Mouse (Mus musculus) NIH3T3 (cell line): Measurements from ENCODE around the gene Zfp296.

ENCODE experiments used
- DNase-seq: peaks from one replicate; pipeline ENCODE4 v3.0.0-alpha.2; 2012; ENCODE audit warnings: low read depth

Gene Zfp296

GRCm38 (mm10) chr7:19577141-19577852 is at the start of gene Zfp296, which contains the start of gene Gemin7:
Gene Zfp296, plus strand, starts transcription at chr7:19577287.
Gene Gemin7, minus strand, starts transcription at chr7:19577595.
- DNase-seq = no peak

GRCm38 (mm10) chr7:19531077-19531476 is 46.0 kb upstream of the Zfp296 start:
- DNase-seq = no peak

- no peak for DNase-seq
These were observed 44.8 kb upstream of the Zfp296 start for GRCm38 (mm10) chr7:19532240-19532639.

- no peak for DNase-seq
These were observed 42.4 kb upstream of the Zfp296 start for GRCm38 (mm10) chr7:19534676-19535075.

GRCm38 (mm10) chr7:19540771-19541566 is 36.1 kb upstream of the Zfp296 start:
- DNase-seq = no peak

GRCm38 (mm10) chr7:19541681-19542154 is 35.4 kb upstream of the Zfp296 start:
- no peak for DNase-seq

DNA sequence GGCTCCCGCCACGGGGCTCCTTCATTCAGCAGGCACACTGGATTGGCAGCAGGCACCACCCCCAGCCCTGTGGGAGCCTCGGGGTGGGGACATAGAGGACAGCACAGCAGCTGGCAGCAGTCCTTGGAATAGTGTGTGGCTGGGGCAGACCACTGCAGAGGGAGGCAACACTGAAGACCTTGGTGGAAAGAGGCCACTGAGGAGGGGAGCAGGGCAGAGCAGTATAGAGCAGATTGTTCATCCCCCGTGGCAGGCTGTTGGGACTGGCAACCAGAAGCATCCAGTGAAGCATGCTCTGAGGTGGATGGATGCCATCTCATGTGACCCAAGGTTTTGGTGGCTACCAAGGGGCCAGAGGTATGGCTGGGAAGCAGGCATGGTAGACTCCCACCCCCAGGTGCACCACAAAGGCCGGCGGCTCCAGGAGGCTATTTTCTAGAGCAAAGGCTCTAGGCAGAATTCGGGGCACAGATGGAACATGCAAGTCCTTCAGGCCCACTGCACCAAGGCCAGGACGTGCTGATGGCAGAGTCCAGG is 34.9 kb upstream of the Zfp296 start:
- DNase-seq = no peak

- no peak for DNase-seq
These were observed 33.5 kb upstream of the Zfp296 start for GRCm38 (mm10) chr7:19543584-19543983.

DNA sequence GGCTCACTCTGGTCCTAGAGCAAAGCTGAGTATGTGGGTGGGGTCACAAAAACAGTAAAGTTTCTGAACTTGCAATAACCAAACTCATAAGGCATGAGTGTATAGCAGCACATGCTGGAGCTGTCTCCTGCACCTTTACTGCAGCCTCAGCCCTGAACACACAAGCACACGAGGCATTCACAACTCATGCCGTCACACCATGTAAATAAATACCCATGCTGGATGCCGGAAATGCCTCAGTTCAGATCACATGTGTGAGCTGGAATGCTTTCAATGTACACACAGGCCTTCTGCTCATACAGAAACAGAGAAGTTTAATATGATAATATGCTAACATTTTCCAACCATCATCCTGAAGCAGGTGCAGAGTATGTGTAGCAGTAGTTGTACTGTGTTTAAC is 31.1 kb upstream of the Zfp296 start:
- peak; percentile 55 for DNase-seq

DNA sequence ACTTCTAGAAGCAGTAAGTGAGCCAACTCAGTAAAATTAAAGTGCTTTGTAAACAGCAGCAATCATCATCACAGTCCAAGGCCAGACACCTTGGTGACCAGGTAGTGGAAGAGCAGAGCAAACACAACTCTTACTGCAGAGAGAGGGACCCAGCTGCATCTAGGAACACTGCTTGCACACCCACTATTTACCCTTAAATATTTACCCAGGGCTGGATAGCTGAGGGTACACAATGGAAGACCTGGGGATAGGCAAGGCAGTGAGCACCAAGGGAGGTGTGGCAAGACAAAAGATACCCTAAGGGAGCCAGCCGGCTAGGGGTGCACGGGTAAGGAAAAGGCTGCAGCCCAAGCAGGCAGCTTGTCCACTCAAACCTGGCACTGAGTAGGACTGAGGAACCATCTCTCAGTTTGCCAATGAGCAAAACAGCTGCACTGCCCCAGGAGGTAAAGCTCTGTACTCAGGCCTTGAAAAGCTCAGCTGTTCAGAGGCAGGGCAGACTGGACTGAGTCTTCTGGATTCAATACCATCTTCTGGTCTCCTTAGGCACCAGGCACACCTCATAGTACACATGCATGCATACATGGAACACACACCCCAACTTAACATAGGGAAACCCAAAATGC is 29.6 kb upstream of the Zfp296 start:
- DNase-seq = no peak

GRCm38 (mm10) chr7:19549394-19549793 is 27.7 kb upstream of the Zfp296 start:
- DNase-seq = no peak

DNA sequence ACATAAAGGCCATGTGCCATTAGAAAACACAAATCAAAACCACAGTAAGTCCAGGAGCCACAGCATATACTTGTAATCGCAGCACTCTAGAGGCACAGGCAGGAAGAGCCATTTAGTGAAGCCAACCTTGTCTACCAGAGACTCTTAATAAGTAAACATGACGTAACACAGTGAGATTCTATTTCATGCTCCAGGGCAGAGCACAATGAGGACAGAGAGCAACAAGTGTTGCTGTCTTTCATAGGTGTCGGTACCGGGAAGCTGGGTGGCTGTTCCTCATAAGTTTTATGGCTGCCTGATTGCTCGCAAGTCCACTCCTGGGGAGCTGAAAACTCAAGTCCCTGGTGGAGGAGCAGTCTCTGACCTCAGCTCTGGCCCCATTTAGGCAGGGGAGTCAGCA is 25.5 kb upstream of the Zfp296 start:
- no peak for DNase-seq

DNA sequence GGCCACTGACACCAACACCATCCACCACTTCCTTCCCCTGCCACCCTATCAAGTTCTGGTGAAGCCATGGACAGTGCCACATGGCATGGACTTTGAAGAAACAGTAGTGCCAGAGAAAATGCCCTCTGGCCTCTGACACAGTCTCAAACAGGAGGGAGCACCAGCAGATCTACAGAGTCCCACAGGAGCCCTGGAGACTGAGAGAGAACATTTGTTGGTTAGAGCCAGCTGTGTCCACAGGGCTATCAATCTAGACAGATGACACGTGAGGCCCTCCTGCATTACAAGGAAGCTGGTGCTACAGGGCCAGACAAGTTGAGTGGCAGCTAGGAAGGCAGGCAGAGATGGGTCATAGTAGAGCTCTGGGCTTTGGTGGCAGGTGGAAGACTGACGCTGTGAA is 24.6 kb upstream of the Zfp296 start:
- no peak for DNase-seq

DNA sequence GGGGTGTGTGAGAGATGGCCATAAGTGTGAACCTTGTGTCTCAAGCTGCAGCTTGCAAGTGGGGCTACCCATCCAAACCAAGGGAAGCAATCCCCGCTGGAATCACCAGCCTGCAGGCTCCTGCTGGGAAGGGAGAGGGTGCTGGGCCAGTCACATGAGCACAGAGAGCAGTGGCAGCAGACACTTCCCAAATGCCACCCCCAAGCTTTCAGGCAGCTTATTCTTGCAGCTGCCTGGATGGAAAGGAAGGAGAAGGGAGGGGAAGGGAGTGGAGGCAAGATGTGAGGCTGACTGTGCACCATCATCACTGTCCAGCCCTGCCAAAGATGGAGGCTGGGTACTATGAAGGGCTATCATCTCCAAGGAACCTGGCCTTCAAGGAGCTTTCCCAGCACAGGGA is 22.9 kb upstream of the Zfp296 start:
- DNase-seq = no peak

DNA sequence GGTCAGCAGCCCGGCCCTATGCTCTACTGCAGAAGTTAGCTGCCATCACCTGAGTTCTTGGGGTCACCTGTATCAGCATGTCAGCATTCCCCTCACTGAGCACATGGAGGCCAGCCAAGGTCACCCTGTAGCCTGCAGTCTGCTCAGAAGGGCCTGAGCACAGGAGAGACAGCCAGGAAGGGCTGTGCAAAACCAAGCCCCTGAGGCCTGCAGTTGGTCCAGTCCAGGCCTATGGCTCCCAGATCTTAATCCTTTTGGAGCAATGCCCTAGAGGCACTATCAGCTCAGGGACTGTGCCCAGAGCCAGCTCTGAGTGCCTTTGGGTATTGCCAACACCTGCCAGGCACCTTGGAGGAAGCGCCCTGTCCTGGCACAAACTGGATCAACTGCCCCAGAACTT is 20.0 kb upstream of the Zfp296 start:
- no peak for DNase-seq

GRCm38 (mm10) chr7:19557982-19558900 is 18.8 kb upstream of the Zfp296 start:
- no peak for DNase-seq

GRCm38 (mm10) chr7:19558965-19559364 is 18.1 kb upstream of the Zfp296 start:
- peak; percentile 45 for DNase-seq

GRCm38 (mm10) chr7:19560491-19561260 is 16.4 kb upstream of the Zfp296 start:
- DNase-seq = peak; percentile 50

DNA sequence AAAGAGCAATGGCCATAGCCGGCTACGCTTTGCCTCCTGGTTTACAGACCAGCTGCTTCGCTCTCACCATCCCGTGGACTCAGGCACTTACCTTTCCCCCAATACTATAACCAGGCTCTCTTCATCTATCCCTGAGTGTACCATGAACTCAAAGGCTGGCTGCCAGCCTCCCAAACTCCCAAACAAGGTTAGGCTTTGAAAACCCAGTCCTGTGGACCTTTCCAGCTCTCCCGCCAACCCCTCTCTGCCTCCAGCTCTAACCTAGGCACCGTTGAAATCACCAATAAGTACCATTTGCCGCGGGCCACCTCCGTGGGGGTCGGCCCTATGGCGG is 15.7 kb upstream of the Zfp296 start:
- DNase-seq = peak; percentile 22

- peak; percentile 99 for DNase-seq
These were observed 15.1 kb upstream of the Zfp296 start for GRCm38 (mm10) chr7:19561765-19562642.
